Mouse (Mus musculus) embryo, embryonic 10.5 days (tissue): Measurements from ENCODE around the gene Smpd4.
A peak's percentile ranks its signal among the peaks of the same experiment; 100 is the strongest.

ENCODE experiments used
- DNase-seq: peaks from one replicate; pipeline ENCODE4 v3.0.0-alpha.2; 2015; ENCODE audit warnings: low spot score

Smpd4 gene

GRCm38 (mm10) chr16:17619198-17620105 lies at the start of gene Smpd4:
Gene Smpd4 (plus strand): TSS chr16:17619354.
- peak; percentile 95 for DNase-seq

DNA sequence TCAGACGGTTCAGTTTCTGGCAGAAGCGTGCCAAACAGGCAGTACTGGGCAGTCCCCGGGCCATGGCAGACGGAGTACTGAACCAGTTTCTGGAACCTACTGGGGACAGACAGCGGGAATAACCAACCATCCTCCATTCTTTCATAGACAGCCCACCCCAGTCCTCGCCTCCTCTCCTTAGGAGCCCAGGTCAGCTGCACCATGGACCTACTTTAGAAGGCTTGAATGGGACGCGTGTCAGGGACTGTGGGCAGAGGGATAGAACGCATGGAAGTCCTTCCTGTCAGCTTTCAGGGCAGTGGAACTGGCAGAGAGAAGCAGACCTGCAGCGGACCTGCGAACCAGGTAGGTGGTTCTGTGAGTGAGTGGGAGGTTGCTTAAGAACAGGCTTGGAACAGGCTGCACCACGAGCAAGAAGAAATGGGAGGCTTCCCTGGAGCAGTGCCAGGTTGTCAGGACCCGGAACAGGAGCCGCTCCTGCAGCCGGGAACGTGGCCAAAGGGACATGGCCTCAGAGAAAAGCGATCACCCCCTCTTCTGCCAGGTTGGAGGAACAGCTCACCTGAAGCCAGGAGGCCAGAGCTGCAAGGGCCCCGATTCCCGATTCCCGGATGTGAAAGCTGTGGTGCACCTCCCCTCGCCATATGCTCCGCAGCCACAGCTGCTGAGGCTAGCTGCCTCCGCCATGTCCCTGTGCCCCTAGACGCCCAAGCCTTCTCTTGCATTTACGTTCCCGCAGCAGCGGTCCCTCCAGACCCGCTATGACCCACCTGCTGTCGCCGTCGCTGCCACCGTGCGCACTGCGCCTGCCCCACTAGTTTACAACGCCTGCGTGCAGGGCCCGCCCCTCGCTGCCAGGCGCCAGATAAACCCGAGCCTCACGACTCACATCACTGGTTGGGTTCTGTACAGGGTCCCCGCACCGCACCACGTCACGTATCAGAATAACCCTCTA lies 43.0 kb upstream of the Smpd4 start:
- peak; percentile 29 for DNase-seq

DNA sequence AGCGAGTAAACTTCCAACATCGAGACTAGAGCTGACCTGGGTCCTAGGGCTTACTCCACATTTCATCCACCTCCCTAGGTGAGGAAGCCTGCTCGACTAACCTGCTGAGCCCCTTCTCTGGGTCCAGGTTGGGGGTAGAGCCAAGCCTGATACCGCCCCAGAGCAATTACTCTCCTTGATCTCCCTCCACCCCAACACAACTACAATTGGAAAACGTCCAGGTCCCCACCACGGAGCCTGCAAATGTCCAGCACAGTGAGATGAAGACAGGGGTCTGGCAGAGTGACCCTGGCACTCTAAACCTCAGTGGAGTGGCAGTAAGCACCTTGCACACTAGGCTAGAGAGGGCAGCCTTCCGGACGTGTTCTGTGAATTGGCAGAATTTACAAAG lies 42.3 kb upstream of the Smpd4 start:
- DNase-seq = no peak

DNA sequence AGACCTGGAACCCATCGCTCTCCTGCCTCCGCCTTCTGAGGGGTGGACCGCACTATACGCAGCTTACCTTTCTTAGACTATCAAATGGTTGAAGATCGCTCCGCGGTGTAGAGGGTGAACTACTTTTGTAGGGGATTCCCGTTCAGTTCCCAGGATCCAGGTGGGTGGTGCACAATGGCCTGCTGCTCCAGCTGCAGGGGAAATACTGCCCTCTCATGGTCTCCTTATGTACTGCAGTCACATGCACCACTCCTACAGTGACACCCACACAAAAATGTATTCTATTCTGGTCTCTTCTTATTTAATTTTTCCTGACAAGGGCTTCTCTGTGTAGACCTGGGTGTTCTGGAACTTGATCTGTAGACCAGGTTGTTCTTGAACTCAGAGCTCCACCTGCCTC lies 36.1 kb upstream of the Smpd4 start, which contains the start of gene Slc7a4:
TSS of gene Slc7a4 (minus strand) at position 151 of the 400 bp plus-strand sequence.
- DNase-seq = peak; percentile 70

- no peak for DNase-seq
Observed at GRCm38 (mm10) chr16:17584555-17584954, 34.6 kb upstream of the Smpd4 start.

GRCm38 (mm10) chr16:17590731-17591130 lies 28.4 kb upstream of the Smpd4 start:
- DNase-seq = peak; percentile 61

- DNase-seq = no peak
Observed at GRCm38 (mm10) chr16:17600944-17601562, 18.1 kb upstream of the Smpd4 start.

DNA sequence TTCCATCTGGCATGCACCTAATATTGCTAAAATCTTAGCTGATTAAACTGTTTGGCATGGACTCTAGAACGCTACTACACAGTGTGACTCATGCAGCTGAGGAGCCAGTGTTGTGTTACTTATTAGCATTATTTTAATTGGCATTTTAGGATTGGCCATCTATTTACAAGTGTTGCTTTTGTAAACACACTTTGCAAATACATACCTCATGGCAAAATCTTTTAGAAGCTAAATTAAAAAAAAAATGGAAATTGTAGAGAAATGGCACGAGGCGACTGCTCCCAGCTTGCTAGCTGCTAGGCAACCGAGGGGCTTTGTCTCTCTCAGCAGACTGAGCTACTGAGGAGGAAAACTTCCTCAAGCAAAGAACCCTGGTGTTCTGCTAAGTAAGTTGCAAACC lies 14.2 kb upstream of the Smpd4 start:
- DNase-seq = no peak

- DNase-seq = no peak
Observed at GRCm38 (mm10) chr16:17605684-17606083, 13.5 kb upstream of the Smpd4 start.

GRCm38 (mm10) chr16:17611383-17611782 lies 7.8 kb upstream of the Smpd4 start:
- DNase-seq = no peak

DNA sequence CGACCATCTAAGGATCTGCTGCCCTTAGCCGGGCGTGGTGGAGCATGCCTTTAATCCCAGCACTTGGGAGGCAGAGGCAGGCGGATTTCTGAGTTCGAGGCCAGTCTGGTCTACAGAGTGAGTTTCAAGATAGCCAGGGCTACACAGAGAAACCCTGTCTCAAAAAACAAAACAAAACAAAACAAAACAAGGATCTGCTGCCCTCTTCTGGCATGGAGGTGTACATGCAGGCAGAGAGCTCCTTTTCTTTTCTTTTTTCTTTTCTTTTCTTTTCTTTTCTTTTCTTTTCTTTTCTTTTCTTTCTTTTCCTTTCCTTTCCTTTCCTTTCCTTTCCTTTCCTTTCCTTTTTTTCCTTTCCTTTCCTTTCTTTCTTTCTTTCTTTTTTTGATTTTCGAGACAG lies 4.4 kb upstream of the Smpd4 start:
- peak; percentile 21 for DNase-seq

- no peak for DNase-seq
Observed at GRCm38 (mm10) chr16:17616212-17616611, 2.9 kb upstream of the Smpd4 start.

GRCm38 (mm10) chr16:17617922-17618565 lies 1.1 kb upstream of the Smpd4 start:
- peak; percentile 78 for DNase-seq

- DNase-seq = no peak
Observed at GRCm38 (mm10) chr16:17621936-17622335, 2.8 kb downstream of the Smpd4 start.

DNA sequence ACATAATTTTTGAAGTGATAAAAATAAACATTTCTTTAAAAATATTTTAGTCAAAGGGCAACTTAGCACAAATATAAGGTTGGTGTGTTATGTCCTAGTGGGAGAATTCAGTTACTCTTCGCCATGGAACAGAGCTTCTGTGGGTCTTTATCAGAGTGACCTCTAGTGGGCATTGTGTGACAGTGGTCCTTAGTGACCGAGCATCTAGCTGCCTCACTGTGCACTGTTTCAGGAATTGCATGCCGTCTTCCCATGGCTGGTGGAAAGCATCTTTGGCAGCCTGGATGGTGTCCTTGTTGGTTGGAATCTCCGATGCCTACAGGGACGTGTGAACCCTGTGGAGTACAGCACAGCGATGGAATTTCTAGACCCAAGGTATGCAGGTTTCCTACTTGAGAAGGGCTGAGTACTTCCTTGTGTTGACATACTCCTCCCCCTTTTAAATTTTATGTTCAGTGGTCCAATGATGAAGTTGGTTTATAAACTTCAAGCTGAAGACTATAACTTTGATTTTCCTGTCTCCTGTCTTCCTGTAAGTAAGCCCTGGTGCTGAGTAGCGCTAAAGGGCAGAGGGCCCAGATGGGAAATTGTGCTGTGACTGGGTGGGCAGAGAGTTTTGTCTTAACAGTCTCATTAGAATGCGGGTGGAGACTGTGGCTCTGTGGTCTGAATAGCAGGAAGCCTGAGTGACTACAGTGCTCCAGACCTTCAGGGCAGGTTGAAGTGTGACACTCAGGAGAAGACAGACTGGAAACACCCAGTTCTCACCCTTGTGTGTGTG lies 6.5 kb downstream of the Smpd4 start:
- peak; percentile 73 for DNase-seq

- DNase-seq = no peak
Observed at GRCm38 (mm10) chr16:17626269-17626555, 7.1 kb downstream of the Smpd4 start.

- no peak for DNase-seq
Observed at GRCm38 (mm10) chr16:17632580-17632979, 13.4 kb downstream of the Smpd4 start.

GRCm38 (mm10) chr16:17633481-17634181 lies 14.5 kb downstream of the Smpd4 start:
- peak; percentile 26 for DNase-seq

- DNase-seq = no peak
Observed at GRCm38 (mm10) chr16:17636904-17637303, 17.8 kb downstream of the Smpd4 start.

- DNase-seq = no peak
Observed at GRCm38 (mm10) chr16:17637610-17638009, 18.5 kb downstream of the Smpd4 start.
